Mouse (Mus musculus) forebrain, embryonic 15.5 days (tissue): Measurements from ENCODE around the gene Efcab5. TPM values are rescaled to one million over a fixed set of nuclear protein-coding genes. Genes with fewer than 3 reads are reported as not detected.
"Not testable (repeated sequence)": the region's sequence is repeated elsewhere in the genome, so short reads cannot be mapped to it uniquely, and the experiment has no call there.

Experiments used
- ATAC-seq: fragments of 200-750 bp; cut with Nextera tagmentation; replicated peaks from 2 replicates; pipeline ENCODE4 v1.8.0; 2017; ENCODE audit warnings: mild to moderate bottlenecking, moderate TSS enrichment, moderate library complexity
- H3K27ac ChIP-seq: fragments of 300-500 bp; sonication (generic); replicated peaks from 2 replicates; pipeline ENCODE4 v1.5.1; 2015; ENCODE audit warnings: mild to moderate bottlenecking, inconsistent platforms
- H3K27me3 ChIP-seq: fragments of 300-500 bp; sonication (generic); 2 replicates; pipeline ENCODE4 v1.6.1; 2015; ENCODE audit warnings: inconsistent platforms
- H3K36me3 ChIP-seq: fragments of 300-500 bp; sonication (generic); 2 replicates; pipeline ENCODE4 v1.6.1; 2015; ENCODE audit warnings: mild to moderate bottlenecking, inconsistent platforms
- H3K4me1 ChIP-seq: fragments of 300-500 bp; sonication (generic); 2 replicates; pipeline ENCODE4 v1.6.1; 2015; ENCODE audit warnings: inconsistent platforms
- H3K4me2 ChIP-seq: fragments of 300-500 bp; sonication (generic); replicated peaks from 2 replicates; pipeline ENCODE4 v1.6.1; 2015; ENCODE audit warnings: mild to moderate bottlenecking, inconsistent platforms
- H3K4me3 ChIP-seq: fragments of 300-500 bp; sonication (generic); 2 replicates; pipeline ENCODE4 v1.5.1; 2015; ENCODE audit warnings: mild to moderate bottlenecking, inconsistent platforms
- H3K9ac ChIP-seq: fragments of 300-500 bp; sonication (generic); replicated peaks from 2 replicates; pipeline ENCODE4 v1.6.1; 2015; ENCODE audit warnings: mild to moderate bottlenecking, inconsistent platforms
- H3K9me3 ChIP-seq: fragments of 300-500 bp; sonication (generic); 2 replicates; pipeline ENCODE4 v1.6.1; 2016; ENCODE audit warnings: inconsistent platforms
- WGBS: fragments of 180-500 bp; shearing (Covaris S2); methylation state at CpG from one replicate; pipeline ENCODE4 v1.1.7; 2015; ENCODE audit warnings: mixed read lengths; 5-methylcytosine and 5-hydroxymethylcytosine counted together
- polyA plus RNA-seq: library from polyadenylated mRNA; unstranded; fragments of >200 nt; fragmentation: Nextera tagmentation; extraction: Ambion mirVana; gene quantifications from 2 replicates; pipeline ENCODE4 v1.2.1, GENCODE M21; 2015

The Efcab5 gene
- polyA plus RNA-seq, 1 experiment from 2014 or later = 0.59 TPM

GRCm38 (mm10) chr11:77128562-77128961 lies 60.2 kb downstream of the Efcab5 start:
- Histone ChIP-seq H3K27ac (no peak overlapping the region), H3K9me3 (no peaks in the 10 kb centered on the region), H3K27me3 (no peaks in the 10 kb centered on the region), H3K4me3 (no peak overlapping the region), H3K9ac (no peak overlapping the region), H3K36me3 (no peaks in the 10 kb centered on the region), H3K4me1 (no peaks in the 10 kb centered on the region), H3K4me2 (no peak overlapping the region)
- whole genome bisulfite sequencing = 90% methylated on average over 3 of the region's 3 CpGs
- no peak for ATAC-seq

GRCm38 (mm10) chr11:77111141-77111540 lies 77.6 kb downstream of the Efcab5 start:
- Histone ChIP-seq H3K9me3 (no peaks in the 10 kb centered on the region), H3K27me3 (no peaks in the 10 kb centered on the region), H3K4me1 (0 out of 2 replicates have a peak, but pooled peaks cover 4% of the 10 kb centered on the region), H3K9ac (no peak overlapping the region), H3K27ac (no peak overlapping the region), H3K4me3 (no peak overlapping the region), H3K4me2 (no peak overlapping the region), H3K36me3 (no peaks in the 10 kb centered on the region)
- WGBS = 62% methylated on average over 6 of the region's 6 CpGs
- ATAC-seq = no peak

GRCm38 (mm10) chr11:77108442-77108841 lies 80.3 kb downstream of the Efcab5 start:
- Histone ChIP-seq H3K27ac (no peak overlapping the region), H3K27me3 (no peaks in the 10 kb centered on the region), H3K4me1 (0 out of 2 replicates have a peak, but pooled peaks cover 4% of the 10 kb centered on the region), H3K36me3 (no peaks in the 10 kb centered on the region), H3K4me2 (no peak overlapping the region), H3K9ac (no peak overlapping the region), H3K4me3 (no peak overlapping the region), H3K9me3 (no peaks in the 10 kb centered on the region)
- ATAC-seq = no peak
- 86% methylated on average over 6 of the region's 6 CpGs for WGBS

- not testable (repeated sequence) for H3K27me3 ChIP-seq, H3K4me3 ChIP-seq, H3K36me3 ChIP-seq, ATAC-seq, H3K27ac ChIP-seq, H3K9me3 ChIP-seq, H3K4me2 ChIP-seq, H3K9ac ChIP-seq, H3K4me1 ChIP-seq
- WGBS = 80% methylated on average over 12 of the region's 12 CpGs
Observed at GRCm38 (mm10) chr11:77107872-77108271, 80.9 kb downstream of the Efcab5 start.

GRCm38 (mm10) chr11:77106961-77107360 lies 81.8 kb downstream of the Efcab5 start:
- Histone ChIP-seq H3K36me3 (no peaks in the 10 kb centered on the region), H3K4me2 (no peak overlapping the region), H3K27ac (no peak overlapping the region), H3K27me3 (no peaks in the 10 kb centered on the region), H3K9ac (no peak overlapping the region), H3K4me3 (no peak overlapping the region), H3K4me1 (0 out of 2 replicates have a peak, but pooled peaks cover 4% of the 10 kb centered on the region), H3K9me3 (no peaks in the 10 kb centered on the region)
- WGBS = 94% methylated on average over 6 of the region's 6 CpGs
- ATAC-seq = no peak

GRCm38 (mm10) chr11:77100137-77100937 lies 88.4 kb downstream of the Efcab5 start:
- Histone ChIP-seq H3K4me2 (0 out of 2 replicates have a peak overlapping the region, but pooled peaks have one; percentile 19), H3K9ac (no peak overlapping the region), H3K9me3 (no peaks in the 10 kb centered on the region), H3K4me3 (no peak overlapping the region), H3K27me3 (no peaks in the 10 kb centered on the region), H3K36me3 (no peaks in the 10 kb centered on the region), H3K27ac (no peak overlapping the region), H3K4me1 (peaks cover 5% of the 10 kb centered on the region; the same call in 1 of the 2 replicates)
- 15% methylated on average over 10 of the region's 10 CpGs for WGBS
- no peak for ATAC-seq

- Histone ChIP-seq H3K4me2 (no peak overlapping the region), H3K9ac (no peak overlapping the region), H3K9me3 (no peaks in the 10 kb centered on the region), H3K27me3 (no peaks in the 10 kb centered on the region), H3K36me3 (no peaks in the 10 kb centered on the region), H3K4me3 (no peak overlapping the region), H3K4me1 (peaks cover 5% of the 10 kb centered on the region; the same call in 1 of the 2 replicates), H3K27ac (no peak overlapping the region)
- 80% methylated on average over 19 of the region's 19 CpGs for WGBS
- ATAC-seq = no peak
Observed at GRCm38 (mm10) chr11:77098332-77098972, 90.3 kb downstream of the Efcab5 start.

- H3K9ac ChIP-seq = no peak overlapping the region
- H3K4me1 ChIP-seq = peaks cover 9% of the 10 kb centered on the region; the same call in 1 of the 2 replicates
- 76% methylated on average over 7 of the region's 7 CpGs for WGBS
- no peak for ATAC-seq
- no peak overlapping the region for H3K27ac ChIP-seq
- no peaks in the 10 kb centered on the region for H3K27me3 ChIP-seq
- no peak overlapping the region for H3K4me2 ChIP-seq
- H3K4me3 ChIP-seq = no peak overlapping the region
- H3K9me3 ChIP-seq = no peaks in the 10 kb centered on the region
- no peaks in the 10 kb centered on the region for H3K36me3 ChIP-seq
Observed at GRCm38 (mm10) chr11:77096991-77097390, 91.8 kb downstream of the Efcab5 start.

- 71% methylated on average over 3 of the region's 3 CpGs for WGBS
- H3K27ac ChIP-seq = no peak overlapping the region
- no peak overlapping the region for H3K4me3 ChIP-seq
- H3K4me2 ChIP-seq = no peak overlapping the region
- peaks cover 9% of the 10 kb centered on the region; the same call in 1 of the 2 replicates for H3K4me1 ChIP-seq
- no peaks in the 10 kb centered on the region for H3K36me3 ChIP-seq
- no peak for ATAC-seq
- no peak overlapping the region for H3K9ac ChIP-seq
- no peaks in the 10 kb centered on the region for H3K27me3 ChIP-seq
- no peaks in the 10 kb centered on the region for H3K9me3 ChIP-seq
Observed at GRCm38 (mm10) chr11:77096581-77096980, 92.2 kb downstream of the Efcab5 start.

GRCm38 (mm10) chr11:77095206-77095605 lies 93.6 kb downstream of the Efcab5 start:
- no peaks in the 10 kb centered on the region for H3K9me3 ChIP-seq
- H3K27ac ChIP-seq = no peak overlapping the region
- no peaks in the 10 kb centered on the region for H3K27me3 ChIP-seq
- 57% methylated on average over 10 of the region's 10 CpGs for WGBS
- H3K4me1 ChIP-seq = peaks cover 6% of the 10 kb centered on the region; the same call in 1 of the 2 replicates
- no peak overlapping the region for H3K9ac ChIP-seq
- no peaks in the 10 kb centered on the region for H3K36me3 ChIP-seq
- ATAC-seq = no peak
- H3K4me3 ChIP-seq = no peak overlapping the region
- no peak overlapping the region for H3K4me2 ChIP-seq

GRCm38 (mm10) chr11:77094136-77094535 lies 94.6 kb downstream of the Efcab5 start:
- Histone ChIP-seq H3K4me3 (no peak overlapping the region), H3K27ac (no peak overlapping the region), H3K27me3 (no peaks in the 10 kb centered on the region), H3K4me1 (peaks cover 4% of the 10 kb centered on the region; the same call in 1 of the 2 replicates), H3K9me3 (no peaks in the 10 kb centered on the region), H3K36me3 (no peaks in the 10 kb centered on the region), H3K4me2 (no peak overlapping the region), H3K9ac (no peak overlapping the region)
- WGBS = 72% methylated on average over 8 of the region's 8 CpGs
- ATAC-seq = no peak

- 1% methylated on average over 11 of the region's 11 CpGs for WGBS
- H3K4me3 ChIP-seq = peak overlapping the region; percentile 27; the same call in 1 of the 2 replicates
Observed at GRCm38 (mm10) chr11:77093208-77093607, 95.6 kb downstream of the Efcab5 start.

More at GRCm38 (mm10) chr11:77093208-77093607, 95.6 kb downstream of the Efcab5 start:
- ATAC-seq = no peak
- H3K27ac ChIP-seq = no peak overlapping the region
- no peaks in the 10 kb centered on the region for H3K27me3 ChIP-seq
- H3K4me2 ChIP-seq = peak overlapping the region; percentile 40
- H3K4me1 ChIP-seq = peaks cover 4% of the 10 kb centered on the region; the same call in 1 of the 2 replicates
- no peaks in the 10 kb centered on the region for H3K9me3 ChIP-seq
- no peaks in the 10 kb centered on the region for H3K36me3 ChIP-seq
- H3K9ac ChIP-seq = no peak overlapping the region
